Mouse (Mus musculus) G1E-ER4 (cell line): ENCODE data around the gene Mymk. TPM values are rescaled to one million over a fixed set of nuclear protein-coding genes. Genes with fewer than 3 reads are reported as not detected.

Experiments used
- GATA1 ChIP-seq: IDR thresholded peaks from one replicate; pipeline ENCODE4 v1.8.0; 2012; ENCODE audit warnings: low read length, inconsistent platforms
- polyA plus RNA-seq: library from polyadenylated mRNA; stranded (reverse); fragments of >175 nt; gene quantifications from 2 replicates; pipeline ENCODE4 v1.2.3, GENCODE M21; 2012

Mymk gene
- polyA plus RNA-seq = not detected in 2 replicates

DNA sequence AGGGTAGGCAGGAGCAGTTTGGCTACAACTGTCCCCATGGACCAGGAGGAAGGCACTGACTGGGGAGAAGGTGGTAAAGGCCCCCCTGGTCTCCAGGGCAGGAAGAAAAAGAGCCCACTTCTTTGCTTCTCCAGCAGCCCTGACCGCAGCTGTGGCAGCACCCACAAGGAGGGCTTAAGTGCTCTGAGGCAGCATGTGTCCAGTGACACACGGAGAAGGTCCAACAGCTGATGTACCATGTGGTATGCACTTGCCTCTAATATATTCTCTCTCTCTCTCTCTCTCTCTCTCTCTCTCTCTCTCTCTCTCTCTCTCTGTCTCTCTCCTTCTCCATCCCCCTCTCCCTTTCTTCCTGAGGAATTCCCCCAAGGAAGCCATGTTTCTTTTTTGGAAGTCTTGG lies at the start of gene Mymk:
TSS of gene Mymk (minus strand) at position 202 of the 400 bp plus-strand sequence.
- no peak for TF ChIP-seq GATA1

DNA sequence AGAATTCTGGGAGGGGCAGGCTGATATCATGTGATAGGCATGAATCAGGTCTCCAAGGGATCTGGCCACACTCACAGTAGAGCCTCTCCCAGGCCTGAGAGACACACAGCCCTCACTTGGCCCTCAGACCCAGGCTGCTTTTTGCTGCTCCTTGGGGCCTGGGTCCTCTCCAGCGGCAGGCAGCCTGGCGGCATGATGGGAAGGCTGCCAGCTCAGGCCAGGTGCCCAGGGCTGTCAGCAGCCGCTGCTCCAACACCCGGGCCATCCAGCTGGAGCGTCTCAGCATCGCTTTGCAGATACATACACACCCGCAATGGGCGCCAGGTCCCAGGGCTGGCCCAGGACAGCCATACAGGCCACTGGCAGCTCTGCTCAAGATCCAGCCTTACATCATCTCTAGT lies 48.3 kb upstream of the Mymk start:
- no peak for TF ChIP-seq GATA1

DNA sequence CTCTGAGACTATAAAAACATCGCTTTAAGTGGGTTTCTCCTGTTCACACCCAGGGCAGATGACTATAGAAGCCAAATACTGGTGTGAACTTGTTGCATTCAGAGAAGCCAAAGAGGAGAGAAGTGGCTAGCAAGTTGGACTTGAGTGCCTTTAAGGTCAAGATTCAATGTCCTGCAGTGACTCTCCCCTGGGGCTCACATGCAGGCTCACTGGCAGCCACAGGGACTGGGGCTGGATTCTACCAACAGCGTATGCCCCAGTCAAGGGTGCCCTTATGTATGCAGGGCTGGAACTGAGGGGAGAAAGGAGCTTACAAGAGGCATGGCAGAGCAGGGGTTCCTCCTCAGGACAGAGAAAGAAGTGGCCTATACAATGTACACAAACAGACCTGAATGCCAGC lies 47.8 kb upstream of the Mymk start:
- no peak for TF ChIP-seq GATA1

DNA sequence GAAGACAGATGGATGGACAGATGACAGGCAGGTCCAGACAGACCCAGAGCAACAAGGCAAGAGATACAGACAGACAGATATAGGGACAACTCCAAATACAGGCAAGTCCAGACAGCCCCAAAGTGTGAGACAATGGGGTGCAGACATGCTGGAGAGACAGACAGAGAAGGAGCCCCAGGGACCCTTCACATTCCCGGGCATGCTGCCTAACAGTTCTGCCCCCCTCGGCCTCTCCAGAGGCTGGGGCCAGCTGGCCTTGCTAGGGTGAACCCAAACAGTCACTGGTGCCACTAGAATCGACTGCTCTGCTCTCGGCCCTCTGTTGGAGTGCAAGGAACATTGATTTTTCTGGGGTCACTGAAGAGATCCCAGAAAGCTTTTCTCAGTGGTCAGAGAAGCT lies 46.5 kb upstream of the Mymk start:
- no peak for TF ChIP-seq GATA1

DNA sequence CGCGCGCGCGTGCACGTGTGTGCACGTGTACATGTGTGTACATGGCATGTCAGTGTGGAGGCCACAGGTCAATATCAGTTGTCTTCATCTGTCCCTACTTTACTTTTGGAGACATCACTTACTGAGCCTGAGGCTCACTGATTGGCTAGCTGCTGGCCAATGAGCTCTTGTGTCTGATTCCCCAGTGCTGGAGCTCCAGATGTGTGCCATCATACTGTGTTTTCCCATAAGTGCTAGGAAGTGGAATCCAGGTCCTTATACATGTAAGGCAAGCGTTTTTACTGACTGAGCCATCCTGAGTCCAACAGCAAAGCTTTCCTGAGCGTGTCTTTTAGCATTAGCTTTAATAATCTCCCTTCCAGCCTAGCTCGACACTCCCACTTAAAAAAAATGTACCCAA lies 42.2 kb upstream of the Mymk start:
- TF ChIP-seq GATA1 = no peak

DNA sequence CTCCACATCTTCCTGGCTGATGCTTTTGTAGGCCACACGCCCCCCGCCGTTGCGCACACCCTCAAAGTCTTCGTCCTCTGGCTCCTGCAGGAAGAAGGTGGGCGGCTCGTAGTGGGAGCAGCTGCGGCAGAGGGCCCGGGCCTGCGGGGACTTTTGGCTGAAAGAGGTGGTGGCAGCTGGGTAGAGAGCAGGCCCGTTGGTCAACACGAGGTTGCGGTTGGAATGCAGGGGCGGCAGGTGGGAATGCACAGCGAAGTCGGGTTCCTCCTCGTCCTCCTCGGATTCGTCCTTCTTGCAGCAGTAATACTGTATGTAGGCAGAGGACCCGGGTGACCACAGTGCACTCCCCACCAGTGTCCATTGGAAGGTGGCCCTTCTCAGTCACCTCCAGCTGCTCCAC lies 40.6 kb upstream of the Mymk start:
- no peak for TF ChIP-seq GATA1

DNA sequence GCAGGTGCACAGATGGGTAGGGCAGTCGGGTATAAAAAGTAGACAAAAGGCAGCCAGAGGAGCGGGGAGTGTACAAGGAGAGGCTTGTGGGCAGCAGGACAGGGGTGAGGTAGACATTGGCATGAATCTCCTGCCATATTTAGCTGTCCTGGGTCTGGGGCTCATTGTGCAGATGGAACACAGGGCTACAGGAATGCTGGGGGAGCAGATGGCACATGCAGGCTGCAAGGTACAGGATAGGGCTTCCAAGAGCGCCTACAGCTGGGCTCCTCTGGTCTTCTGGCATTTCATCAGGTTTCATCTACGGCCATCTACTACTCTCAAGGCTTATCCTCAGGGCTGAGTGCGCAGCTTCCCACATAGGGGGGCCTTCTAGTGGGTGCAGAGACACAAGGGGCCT lies 37.1 kb upstream of the Mymk start:
- TF ChIP-seq GATA1 = no peak

DNA sequence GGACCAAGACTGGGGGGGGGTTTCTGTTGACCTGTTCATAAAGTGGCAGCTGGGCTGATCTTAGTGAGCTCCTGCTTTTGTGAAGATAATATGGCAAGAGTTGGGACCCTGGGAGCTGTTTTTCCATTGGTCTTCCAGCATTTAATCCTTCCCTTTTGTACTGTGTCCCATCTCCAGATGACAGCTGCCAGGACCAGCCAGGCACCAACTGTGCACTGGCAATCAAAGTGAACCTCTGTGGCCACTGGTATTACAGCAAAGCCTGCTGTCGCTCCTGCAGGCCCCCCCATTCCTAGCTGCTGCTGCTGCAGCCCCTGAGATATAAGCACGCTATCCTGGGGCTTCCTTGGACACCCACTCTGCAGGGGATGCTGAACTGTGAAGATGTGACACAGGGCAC lies 36.2 kb upstream of the Mymk start:
- TF ChIP-seq GATA1 = no peak

DNA sequence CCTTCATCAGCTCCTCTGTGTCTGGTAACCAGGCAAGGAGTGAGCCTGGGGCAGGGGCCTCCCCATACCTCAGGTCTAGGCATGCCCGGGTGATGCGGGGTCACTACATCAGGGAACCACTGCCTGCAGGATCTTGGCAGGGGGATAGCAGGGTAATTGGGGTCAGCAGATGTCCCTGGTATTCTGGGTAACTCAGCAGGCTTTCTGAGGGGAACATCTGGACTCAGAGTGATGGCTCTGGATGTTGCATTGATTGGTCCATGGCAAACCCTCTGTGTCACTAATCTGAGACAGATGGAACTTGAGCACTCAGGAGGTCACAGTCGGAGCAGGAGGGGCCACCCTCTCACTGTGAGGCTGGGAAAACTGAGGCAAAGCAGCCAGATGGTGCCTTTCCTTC lies 34.8 kb upstream of the Mymk start:
- no peak for TF ChIP-seq GATA1

DNA sequence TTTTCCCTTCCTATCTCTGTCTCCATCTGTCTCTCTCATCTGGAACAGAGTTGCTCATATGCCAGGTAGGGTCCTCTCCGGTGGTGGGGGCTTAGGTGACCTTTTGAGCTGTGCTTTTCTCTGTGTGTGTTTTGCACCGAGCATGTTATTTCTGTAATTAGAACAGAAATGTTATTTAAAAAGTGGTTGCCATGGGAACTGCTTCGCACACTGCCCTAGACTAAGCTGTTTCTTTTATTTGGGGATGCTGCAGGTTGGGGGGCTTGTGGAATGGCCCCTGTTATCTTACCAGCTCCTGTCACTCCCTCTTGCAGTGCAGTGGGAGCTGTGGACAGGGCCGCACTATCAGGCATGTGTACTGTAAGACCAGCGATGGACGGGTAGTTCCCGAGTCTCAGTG lies 31.6 kb upstream of the Mymk start:
- TF ChIP-seq GATA1 = no peak

DNA sequence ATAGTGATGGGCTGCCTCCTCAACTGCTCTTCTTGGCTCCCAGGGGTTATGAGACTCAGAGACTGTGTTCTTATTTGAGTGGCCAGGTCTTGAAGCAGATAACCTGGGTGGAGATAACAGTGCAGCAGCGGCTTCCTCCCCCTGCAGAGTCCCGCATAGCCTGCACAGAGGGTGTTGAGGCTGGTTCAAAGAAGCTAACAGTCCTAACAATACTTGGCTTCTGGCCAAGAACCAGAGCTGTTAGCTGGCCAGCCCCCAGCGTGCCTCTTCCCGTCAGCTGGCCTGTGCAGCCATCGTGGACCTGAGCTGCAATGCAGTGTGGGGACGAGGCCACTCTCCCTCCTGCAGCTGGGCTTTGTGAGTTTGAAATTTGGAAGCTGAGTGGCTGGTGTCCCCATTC lies 25.8 kb upstream of the Mymk start:
- TF ChIP-seq GATA1 = no peak

DNA sequence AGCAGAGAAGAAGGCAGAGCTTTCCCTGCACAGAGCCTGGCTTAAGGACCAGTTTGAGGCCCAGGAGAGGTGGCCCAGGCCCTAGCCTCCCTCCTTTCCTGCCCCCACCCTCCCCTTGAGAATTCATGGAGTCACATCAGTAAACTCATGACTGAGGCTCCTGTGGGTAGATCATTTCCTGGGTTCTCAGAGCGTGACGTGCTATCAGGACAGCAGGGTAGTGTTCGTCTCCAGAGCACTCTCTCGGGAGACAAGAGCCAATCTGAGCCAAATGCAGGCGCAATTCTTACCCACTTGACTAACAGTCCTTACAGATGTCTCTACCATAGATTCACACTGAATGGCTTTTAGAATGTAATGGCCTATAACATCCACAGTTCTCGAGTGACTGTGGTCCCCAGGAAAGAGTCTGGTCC lies 25.3 kb upstream of the Mymk start:
- TF ChIP-seq GATA1 = no peak

DNA sequence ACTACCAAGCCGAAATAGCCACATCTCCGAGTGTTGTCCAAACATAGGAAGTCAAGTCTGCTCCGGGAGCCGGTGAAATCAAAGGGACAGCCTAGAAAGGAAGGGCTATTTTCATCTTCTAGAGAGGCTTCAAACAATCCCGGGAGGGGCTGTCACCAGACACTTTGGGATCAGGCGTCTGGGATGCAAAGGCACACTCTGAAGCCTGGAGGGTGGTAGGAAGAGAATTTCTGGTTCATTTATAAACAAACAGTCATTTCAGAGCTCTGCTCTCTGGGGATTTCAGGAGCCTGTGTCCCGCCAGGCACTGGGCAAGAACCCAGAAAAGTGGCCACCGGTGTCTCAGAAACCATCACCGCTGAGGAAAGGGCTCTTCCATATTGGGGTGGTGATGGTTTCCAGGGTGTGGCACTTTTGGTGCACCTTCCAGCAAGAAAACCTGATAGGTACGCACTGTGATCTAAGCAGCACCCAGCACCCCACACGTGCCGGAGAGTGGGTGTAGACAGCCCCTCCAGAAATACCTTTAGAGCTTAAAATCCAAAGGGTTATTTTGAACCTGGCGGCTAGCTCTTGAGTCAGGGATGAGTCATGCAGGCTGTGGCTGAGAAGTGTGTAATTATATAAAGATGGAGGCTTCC lies 24.5 kb upstream of the Mymk start:
- no peak for TF ChIP-seq GATA1

DNA sequence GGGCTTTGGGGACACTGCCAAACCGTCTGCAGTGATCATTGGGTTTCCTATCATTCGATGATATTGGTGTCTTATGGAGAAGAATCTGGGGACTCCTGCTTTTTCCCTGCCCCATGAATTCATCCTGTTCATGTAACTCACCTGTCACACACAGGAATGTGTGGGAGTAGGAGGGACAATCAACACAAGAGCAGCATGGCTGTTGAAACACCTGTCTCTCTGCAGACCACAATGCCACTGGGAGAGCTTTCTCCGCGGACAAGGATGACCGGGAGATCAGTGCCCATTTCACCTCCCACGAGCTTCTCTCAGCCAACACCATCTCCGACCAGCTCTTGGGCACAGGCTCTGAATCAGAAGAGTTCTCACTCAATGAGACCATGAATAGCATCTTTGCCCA lies 23.2 kb upstream of the Mymk start:
- no peak for TF ChIP-seq GATA1

DNA sequence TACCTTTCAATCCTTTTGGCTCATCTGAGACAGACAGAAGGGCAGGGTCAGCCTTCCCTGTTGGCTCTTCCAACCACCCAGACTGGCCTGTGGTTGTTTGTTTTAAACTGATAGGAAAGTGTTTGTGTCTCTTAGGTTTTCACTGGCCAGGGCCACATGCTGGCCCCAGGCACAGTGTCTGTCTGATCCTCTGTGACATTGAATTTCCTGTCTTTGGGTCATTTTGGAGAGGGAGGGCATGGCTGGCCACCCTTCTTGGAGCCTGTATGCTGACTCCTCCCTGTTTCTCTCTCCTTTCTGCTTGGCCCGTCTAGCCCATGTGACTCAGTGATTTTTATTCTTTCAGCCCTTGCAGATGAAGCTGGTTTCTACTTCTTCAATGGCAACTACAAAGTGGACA lies 17.3 kb upstream of the Mymk start:
- TF ChIP-seq GATA1 = no peak

DNA sequence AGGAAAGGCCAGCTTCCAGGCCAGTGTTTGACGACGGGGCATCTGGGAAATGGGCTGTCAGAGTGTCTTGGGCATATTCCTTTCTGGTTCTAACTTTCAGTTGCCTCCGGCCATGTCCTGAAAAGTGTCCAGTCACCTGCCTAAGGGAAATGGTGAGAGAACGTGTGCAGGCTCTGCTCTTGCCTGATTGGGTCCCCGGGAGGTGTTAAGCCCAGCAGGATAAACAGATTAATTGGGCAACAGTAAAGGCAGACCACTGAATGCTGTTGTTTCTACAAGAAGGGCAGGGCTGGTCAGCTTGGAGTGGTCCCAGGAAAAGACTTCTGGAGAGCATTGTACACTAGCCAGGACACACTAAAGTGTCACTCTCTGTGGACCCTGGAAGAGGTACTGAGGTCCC lies 16.7 kb upstream of the Mymk start:
- TF ChIP-seq GATA1 = no peak

DNA sequence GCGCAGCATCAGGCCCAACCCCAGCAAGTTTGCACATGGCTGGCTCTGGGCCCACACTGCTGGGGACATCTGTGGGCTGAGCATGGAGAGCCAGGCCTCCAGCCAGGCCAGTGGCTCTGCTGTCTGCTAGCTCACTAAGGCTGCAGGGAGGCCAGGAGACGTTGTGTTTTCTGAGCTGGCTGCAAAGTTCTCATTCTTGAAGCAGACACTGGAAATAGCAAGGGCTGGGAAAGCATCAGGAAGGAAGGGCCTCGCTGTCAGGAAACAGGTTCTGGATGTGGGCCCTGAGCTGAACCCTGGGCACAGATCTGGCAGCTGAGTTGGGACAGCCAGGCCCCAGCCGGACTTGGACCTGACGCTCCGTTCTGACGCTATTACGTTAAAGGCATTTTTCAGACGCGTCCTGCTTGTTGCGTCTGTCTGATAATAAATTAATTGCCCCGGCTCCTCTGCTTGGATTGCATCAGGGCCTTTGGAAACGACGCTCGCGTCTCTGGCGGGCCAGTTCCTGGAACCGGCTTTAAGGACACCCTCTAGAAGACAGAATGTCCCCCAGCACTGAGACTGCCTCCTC lies 16.2 kb upstream of the Mymk start:
- TF ChIP-seq GATA1 = no peak

DNA sequence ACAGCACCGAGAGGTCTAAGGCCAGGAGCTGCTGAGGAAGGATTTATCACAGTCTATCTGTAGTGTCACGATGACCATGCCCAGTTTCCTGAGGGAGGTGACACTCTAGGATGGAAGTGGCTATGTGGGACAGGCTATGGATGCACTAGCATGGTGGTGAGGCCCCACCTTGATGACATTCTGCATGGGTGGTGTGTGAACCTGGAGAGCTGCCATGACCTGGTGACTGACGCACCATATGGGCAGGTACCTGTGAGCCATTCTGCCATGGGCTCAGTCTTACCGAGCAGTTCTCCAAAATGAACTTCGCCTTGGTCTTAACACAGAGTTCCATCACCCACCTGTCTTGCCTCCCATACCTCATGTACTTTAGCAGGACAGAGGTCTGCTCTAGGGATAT lies 15.6 kb upstream of the Mymk start:
- TF ChIP-seq GATA1 = no peak

DNA sequence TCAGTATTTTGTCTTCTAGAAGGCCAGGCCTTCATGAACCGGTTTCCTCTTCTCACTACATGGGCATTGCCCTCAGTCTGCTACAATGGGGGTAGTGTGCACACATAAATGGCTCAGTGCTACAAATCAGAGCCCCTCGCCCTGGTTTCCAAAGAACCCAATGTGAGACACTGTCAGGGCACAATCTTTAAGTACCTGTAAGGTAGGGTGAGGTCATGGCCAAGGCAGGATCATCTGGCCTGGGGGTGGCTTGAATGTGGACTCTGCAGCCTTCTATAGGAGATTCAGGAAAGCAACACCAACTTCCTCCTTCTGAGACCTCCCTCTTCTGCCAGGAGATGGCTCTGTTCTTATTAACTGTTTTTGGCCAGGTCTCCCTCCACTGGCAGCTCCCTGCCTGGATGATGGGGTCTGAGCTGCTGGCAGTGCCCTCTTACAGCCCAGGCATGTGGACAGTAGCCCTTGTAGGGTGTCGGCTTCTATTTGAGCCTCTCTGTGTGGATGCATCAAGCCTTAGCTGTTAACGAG lies 14.6 kb upstream of the Mymk start:
- TF ChIP-seq GATA1 = no peak
